Mouse (Mus musculus) ES-E14 (cell line): ENCODE results near the gene Lca5.

ENCODE experiments used
- CHD2 ChIP-seq: IDR thresholded peaks from 2 replicates; pipeline ENCODE4 v1.6.1; 2014; ENCODE audit warnings: mild to moderate bottlenecking, low read depth, low read length, inconsistent platforms
- MAFK ChIP-seq: IDR thresholded peaks from 2 replicates; pipeline ENCODE4 v1.6.1; 2014; ENCODE audit warnings: mild to moderate bottlenecking, low read depth, low read length, inconsistent platforms; ENCODE audit not compliant: insufficient read depth
- ZNF384 ChIP-seq: IDR thresholded peaks from 2 replicates; pipeline ENCODE4 v1.6.1; 2012; ENCODE audit warnings: low read depth, low read length, inconsistent platforms

- TF ChIP-seq CHD2, result no peak
- TF ChIP-seq MAFK, result no peak
- TF ChIP-seq ZNF384, result no peak
These were observed 51.4 kb downstream of the Lca5 start for GRCm38 (mm10) chr9:83389570-83389969.
